Mouse (Mus musculus) frontal cortex, postnatal 36 days (tissue): Measurements from ENCODE around the gene Sp1.

Source experiments
- DNase-seq, 2 experiments: peaks; one replicate each; pipeline ENCODE4 v3.0.0; 2022; ENCODE audit warnings: low spot score in 2 of 2

The Sp1 gene

GRCm38 (mm10) chr15:102399229-102400221 is 6.4 kb upstream of the Sp1 start:
- DNase-seq = peak; percentile 55 to 63

DNA sequence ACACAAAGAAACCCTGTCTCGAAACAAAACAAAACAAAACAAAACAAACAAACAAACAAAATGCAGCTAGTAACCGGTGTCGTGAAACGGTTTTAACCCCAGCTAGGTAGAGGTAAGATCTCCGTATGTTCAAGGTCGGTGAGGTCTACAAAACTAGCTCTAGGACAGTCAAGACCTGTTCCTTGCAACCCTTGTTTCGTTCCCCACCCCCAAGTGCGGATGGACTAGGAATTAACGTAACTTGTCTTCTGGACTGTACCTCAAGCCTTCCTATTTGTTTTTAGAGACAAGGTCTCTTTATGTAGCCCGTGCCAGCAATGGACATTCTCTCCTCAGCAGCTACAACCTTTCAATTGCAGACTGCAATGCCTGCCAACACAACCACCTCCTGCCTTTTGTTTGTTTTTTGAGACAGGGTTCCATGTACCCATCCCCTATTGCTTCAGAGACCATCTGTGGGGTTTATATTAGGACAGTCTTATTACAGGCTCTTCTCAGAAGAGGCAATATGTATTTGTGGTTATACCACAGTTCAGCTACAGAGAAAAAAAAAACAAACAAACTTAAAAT is 5.4 kb upstream of the Sp1 start:
- DNase-seq = no peak

DNA sequence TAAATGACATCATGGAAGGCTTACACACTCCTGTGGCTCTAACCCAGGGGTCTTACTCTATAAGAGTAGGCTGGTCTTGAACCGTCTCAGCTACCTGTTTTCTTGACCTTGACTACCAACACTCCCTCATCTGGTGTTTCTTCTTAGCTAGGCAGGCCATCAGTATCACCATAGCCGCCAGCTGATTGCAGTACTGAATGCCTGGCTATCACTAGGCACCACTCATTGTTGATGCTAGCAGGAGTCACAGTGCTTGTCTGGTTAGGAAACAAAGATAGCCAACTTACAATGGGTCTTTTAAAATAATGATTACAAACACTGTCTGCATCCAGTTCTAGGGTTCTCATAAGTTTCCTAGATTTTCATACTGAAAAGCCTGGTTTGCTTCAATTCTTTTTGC is 4.7 kb upstream of the Sp1 start:
- no peak for DNase-seq

- no peak for DNase-seq
Measured at GRCm38 (mm10) chr15:102402210-102402609, 3.7 kb upstream of the Sp1 start.

- no peak for DNase-seq
Measured at GRCm38 (mm10) chr15:102404608-102405488, 1.1 kb upstream of the Sp1 start.

GRCm38 (mm10) chr15:102406196-102406911 is 411 bp downstream of the Sp1 start:
- DNase-seq = peak; percentile 43 to 51

DNA sequence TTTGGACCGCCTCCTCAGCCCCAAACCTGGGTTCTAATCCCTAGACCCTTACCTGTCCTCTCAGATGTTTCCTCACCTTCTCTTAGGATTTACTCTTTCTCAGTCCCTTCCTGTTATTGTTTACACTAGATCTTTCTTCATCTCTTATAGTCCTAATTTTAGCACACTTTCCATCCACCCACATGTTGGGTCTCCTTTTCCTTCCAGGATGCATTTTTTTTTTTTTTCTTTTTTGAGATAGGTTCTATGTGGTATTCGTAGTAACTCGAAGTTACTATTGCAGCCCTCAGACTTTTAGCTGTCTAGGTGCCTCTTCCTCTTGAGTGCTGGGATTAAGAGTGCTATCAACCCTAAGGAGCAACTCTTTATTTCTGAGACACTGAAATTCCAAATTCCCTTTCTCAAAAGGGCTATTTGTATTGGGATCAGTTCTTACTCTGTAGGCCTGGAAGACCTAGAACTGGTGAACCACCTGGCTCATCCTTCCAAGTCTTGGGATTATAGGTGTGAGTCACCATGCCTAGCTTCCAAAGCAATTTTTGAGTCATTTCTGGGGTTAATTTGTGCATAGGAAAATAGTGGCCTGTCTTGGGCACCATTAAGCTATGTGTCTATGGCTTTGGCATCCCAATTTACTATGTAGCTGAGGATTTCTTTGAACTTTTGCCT is 1.1 kb downstream of the Sp1 start:
- DNase-seq = no peak

- no peak for DNase-seq
Measured at GRCm38 (mm10) chr15:102407681-102408557, 2.0 kb downstream of the Sp1 start.

DNA sequence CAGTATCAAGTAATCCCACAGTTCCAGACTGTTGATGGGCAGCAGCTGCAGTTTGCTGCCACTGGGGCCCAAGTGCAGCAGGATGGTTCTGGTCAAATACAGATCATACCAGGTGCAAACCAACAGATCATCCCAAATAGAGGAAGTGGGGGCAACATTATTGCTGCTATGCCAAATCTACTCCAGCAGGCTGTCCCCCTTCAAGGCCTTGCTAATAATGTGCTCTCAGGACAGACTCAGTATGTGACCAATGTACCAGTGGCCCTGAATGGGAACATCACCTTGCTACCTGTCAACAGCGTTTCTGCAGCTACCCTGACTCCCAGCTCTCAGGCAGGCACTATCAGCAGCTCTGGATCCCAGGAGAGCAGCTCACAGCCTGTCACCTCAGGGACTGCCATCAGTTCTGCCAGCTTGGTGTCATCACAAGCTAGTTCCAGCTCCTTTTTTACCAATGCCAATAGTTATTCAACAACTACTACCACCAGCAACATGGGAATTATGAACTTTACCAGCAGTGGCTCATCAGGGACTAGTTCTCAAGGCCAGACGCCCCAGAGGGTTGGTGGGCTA is 2.7 kb downstream of the Sp1 start:
- DNase-seq = no peak

GRCm38 (mm10) chr15:102409286-102409685 is 3.3 kb downstream of the Sp1 start:
- no peak for DNase-seq

- no peak for DNase-seq
Measured at GRCm38 (mm10) chr15:102411077-102411476, 5.1 kb downstream of the Sp1 start.

GRCm38 (mm10) chr15:102413687-102414086 is 7.7 kb downstream of the Sp1 start:
- DNase-seq = no peak

GRCm38 (mm10) chr15:102417524-102417923 is 11.6 kb downstream of the Sp1 start:
- DNase-seq = no peak

DNA sequence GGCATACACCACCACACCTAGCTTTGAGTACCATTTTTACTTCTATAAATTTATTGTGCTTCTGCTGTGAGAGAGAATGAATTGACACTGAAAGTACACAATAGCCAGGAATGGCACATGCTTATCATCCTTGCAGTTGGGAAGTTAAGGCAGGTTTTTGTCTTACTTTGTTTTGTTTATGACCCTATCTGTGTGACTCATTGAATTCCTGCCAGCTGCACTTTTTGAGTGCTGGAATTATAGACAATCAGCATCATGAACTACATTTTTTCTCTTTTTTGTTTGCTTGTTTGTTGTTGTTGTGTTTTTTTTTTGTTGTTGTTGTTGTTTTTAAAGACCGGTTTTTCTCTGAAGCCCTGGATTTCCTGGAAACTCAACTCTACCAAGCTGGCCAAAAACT is 15.0 kb downstream of the Sp1 start:
- DNase-seq = no peak

- peak in 1 of 2 experiments; percentile 64 for DNase-seq
Measured at GRCm38 (mm10) chr15:102421437-102421836, 15.5 kb downstream of the Sp1 start.

DNA sequence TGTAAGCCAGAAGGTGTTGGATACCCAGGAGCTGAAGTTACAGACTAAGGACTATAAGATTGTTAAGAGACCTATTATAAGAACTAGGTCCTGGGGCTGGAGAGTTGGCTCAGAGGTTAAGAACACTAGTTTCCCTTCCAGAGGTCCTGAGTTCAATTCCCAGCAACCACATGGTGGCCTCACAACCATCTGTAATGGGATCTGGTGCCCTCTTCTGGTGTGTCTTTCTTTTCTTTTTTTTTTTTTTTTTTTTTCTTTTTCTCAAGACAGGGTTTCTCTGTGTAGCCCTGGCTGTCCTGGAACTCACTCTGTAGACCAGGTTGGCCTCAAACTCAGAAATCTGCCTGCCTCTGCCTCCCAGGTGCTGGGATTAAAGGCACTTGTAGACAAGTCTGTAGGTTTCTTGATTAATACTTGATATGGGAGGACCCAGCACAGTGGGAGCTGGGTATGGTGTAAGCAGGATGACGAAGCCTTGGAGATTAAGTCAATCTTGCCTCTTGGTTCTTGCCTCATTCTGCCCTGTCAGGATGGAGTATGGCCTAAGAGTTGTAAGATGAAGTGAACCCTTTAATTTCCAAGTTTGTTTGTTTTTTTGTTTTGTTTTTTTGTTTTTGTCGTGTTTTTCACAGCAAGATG is 17.8 kb downstream of the Sp1 start:
- no peak for DNase-seq

GRCm38 (mm10) chr15:102424657-102425056 is 18.7 kb downstream of the Sp1 start:
- DNase-seq = no peak

DNA sequence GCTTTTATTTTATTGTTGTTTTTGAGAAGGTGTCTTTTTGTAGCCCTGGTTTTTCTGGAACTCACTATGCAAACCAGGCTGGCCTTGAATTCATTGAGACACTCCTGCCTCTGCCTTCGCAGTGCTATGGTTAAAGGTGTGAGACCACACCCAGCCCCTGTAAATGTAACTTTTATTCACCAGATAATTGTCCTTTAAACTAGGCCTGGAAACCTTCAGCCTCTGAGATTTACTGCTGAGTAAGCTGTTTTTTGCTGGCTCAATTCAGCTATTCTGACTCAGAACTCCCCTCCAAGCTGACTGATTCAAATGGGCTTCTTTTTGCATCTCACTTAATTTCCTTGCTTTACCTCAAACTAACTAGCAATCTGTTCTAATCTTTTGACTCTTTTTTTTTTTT is 21.0 kb downstream of the Sp1 start:
- no peak for DNase-seq

GRCm38 (mm10) chr15:102432046-102432445 is 26.1 kb downstream of the Sp1 start:
- no peak for DNase-seq
